Mouse (Mus musculus): ENCODE measurements at regions not wholly inside any gene's neighbourhood (a gene's known extent, or its start where the extent isn't known, plus 50 kb on each side); places are given as distances from the start of the nearest gene placed in this dataset.
A peak's percentile ranks its signal among the peaks of the same experiment; 100 is the strongest.

GRCm38 (mm10) chr13:83914697-83915096 lies 307.4 kb upstream of the Tmem161b start:
- Histone ChIP-seq H3K36me3 (replicated peaks) (no peaks in the 10 kb centered on the region), H3K4me3 (no peak overlapping the region), H3K4me2 (no peak overlapping the region), H3K9me3 (no peaks in the 10 kb centered on the region), H3K9ac (no peak overlapping the region), H3K27me3 (replicated peaks) (no peaks in the 10 kb centered on the region), H3K27ac (no peak overlapping the region), H3K4me1 (no peaks in the 10 kb centered on the region)
- 77% methylated on average over 2 of the region's 2 CpGs for WGBS
- no peak for ATAC-seq (replicated peaks)

GRCm38 (mm10) chr13:83932761-83933160 lies 289.3 kb upstream of the Tmem161b start:
- Histone ChIP-seq H3K9me3 (no peaks in the 10 kb centered on the region), H3K4me1 (no peaks in the 10 kb centered on the region), H3K27me3 (replicated peaks) (no peaks in the 10 kb centered on the region), H3K4me3 (no peak overlapping the region), H3K9ac (no peak overlapping the region), H3K36me3 (replicated peaks) (no peaks in the 10 kb centered on the region), H3K4me2 (no peak overlapping the region), H3K27ac (no peak overlapping the region)
- 63% methylated on average over 2 of the region's 2 CpGs for WGBS
- no peak for ATAC-seq (replicated peaks)

- peak; percentile 73 for ATAC-seq (replicated peaks)
- WGBS: 61% methylated on average over 4 of the region's 4 CpGs
These were observed 275.6 kb upstream of the Tmem161b start for GRCm38 (mm10) chr13:83946495-83946894.

GRCm38 (mm10) chr13:83951163-83951562 lies 270.9 kb upstream of the Tmem161b start:
- no peak overlapping the region for H3K27ac ChIP-seq
- no peaks in the 10 kb centered on the region for H3K9me3 ChIP-seq
- ATAC-seq (replicated peaks): no peak
- no peak overlapping the region for H3K4me3 ChIP-seq
- H3K27me3 ChIP-seq (replicated peaks): no peaks in the 10 kb centered on the region
- H3K4me1 ChIP-seq: 0 out of 2 replicates have a peak, but pooled peaks cover 2% of the 10 kb centered on the region
- no peaks in the 10 kb centered on the region for H3K36me3 ChIP-seq (replicated peaks)
- H3K4me2 ChIP-seq: no peak overlapping the region
- H3K9ac ChIP-seq: no peak overlapping the region

More at GRCm38 (mm10) chr13:83946495-83946894, 275.6 kb upstream of the Tmem161b start:
- Histone ChIP-seq H3K9ac (no peak overlapping the region), H3K4me3 (no peak overlapping the region), H3K36me3 (replicated peaks) (no peaks in the 10 kb centered on the region), H3K27ac (no peak overlapping the region), H3K9me3 (no peaks in the 10 kb centered on the region), H3K4me2 (no peak overlapping the region), H3K4me1 (no peaks in the 10 kb centered on the region), H3K27me3 (replicated peaks) (no peaks in the 10 kb centered on the region)

GRCm38 (mm10) chr13:83951808-83952207 lies 270.3 kb upstream of the Tmem161b start:
- Histone ChIP-seq H3K9me3 (no peaks in the 10 kb centered on the region), H3K4me1 (0 out of 2 replicates have a peak, but pooled peaks cover 2% of the 10 kb centered on the region), H3K4me2 (no peak overlapping the region), H3K4me3 (no peak overlapping the region), H3K27me3 (replicated peaks) (no peaks in the 10 kb centered on the region), H3K27ac (no peak overlapping the region), H3K36me3 (replicated peaks) (no peaks in the 10 kb centered on the region), H3K9ac (no peak overlapping the region)
- no peak for ATAC-seq (replicated peaks)
- 89% methylated on average over 3 of the region's 3 CpGs for WGBS

- Histone ChIP-seq H3K4me2 (no peak overlapping the region), H3K4me3 (no peak overlapping the region), H3K27me3 (replicated peaks) (no peaks in the 10 kb centered on the region), H3K36me3 (replicated peaks) (no peaks in the 10 kb centered on the region), H3K27ac (no peak overlapping the region), H3K4me1 (0 out of 2 replicates have a peak, but pooled peaks cover 2% of the 10 kb centered on the region), H3K9me3 (no peaks in the 10 kb centered on the region), H3K9ac (no peak overlapping the region)
- 80% methylated on average over 4 of the region's 4 CpGs for WGBS
- ATAC-seq (replicated peaks): peak; percentile 59; the same call in 1 of the 2 replicates
These were observed 269.7 kb upstream of the Tmem161b start for GRCm38 (mm10) chr13:83952353-83952752.

- 32% methylated on average over 4 of the region's 4 CpGs for WGBS
- no peak overlapping the region for H3K9ac ChIP-seq
- 0 out of 2 replicates have a peak, but pooled peaks cover 2% of the 10 kb centered on the region for H3K4me1 ChIP-seq
- no peak overlapping the region for H3K27ac ChIP-seq
- no peaks in the 10 kb centered on the region for H3K27me3 ChIP-seq (replicated peaks)
- no peaks in the 10 kb centered on the region for H3K9me3 ChIP-seq
- H3K36me3 ChIP-seq (replicated peaks): no peaks in the 10 kb centered on the region
- peak; percentile 75 for ATAC-seq (replicated peaks)
- H3K4me2 ChIP-seq: no peak overlapping the region
- H3K4me3 ChIP-seq: no peak overlapping the region
These were observed 269.2 kb upstream of the Tmem161b start for GRCm38 (mm10) chr13:83952862-83953261.

GRCm38 (mm10) chr13:83955701-83956100 lies 266.4 kb upstream of the Tmem161b start:
- H3K4me2 ChIP-seq: no peak overlapping the region
- no peak overlapping the region for H3K4me3 ChIP-seq
- no peak overlapping the region for H3K27ac ChIP-seq
- no peak for ATAC-seq (replicated peaks)
- 0 out of 2 replicates have a peak, but pooled peaks cover 2% of the 10 kb centered on the region for H3K4me1 ChIP-seq
- no peaks in the 10 kb centered on the region for H3K36me3 ChIP-seq (replicated peaks)
- H3K9ac ChIP-seq: no peak overlapping the region
- H3K9me3 ChIP-seq: no peaks in the 10 kb centered on the region; the same call in 1 of the 2 replicates
- 63% methylated on average over 5 of the region's 5 CpGs for WGBS
- H3K27me3 ChIP-seq (replicated peaks): no peaks in the 10 kb centered on the region

- no peak for ATAC-seq (replicated peaks)
- Histone ChIP-seq H3K4me2 (no peak overlapping the region), H3K27ac (no peak overlapping the region), H3K9me3 (no peaks in the 10 kb centered on the region), H3K9ac (no peak overlapping the region), H3K4me1 (no peaks in the 10 kb centered on the region), H3K4me3 (no peak overlapping the region), H3K36me3 (replicated peaks) (no peaks in the 10 kb centered on the region), H3K27me3 (replicated peaks) (no peaks in the 10 kb centered on the region)
These were observed 243.6 kb upstream of the Tmem161b start for GRCm38 (mm10) chr13:83978541-83978940.

GRCm38 (mm10) chr13:83979535-83979934 lies 242.6 kb upstream of the Tmem161b start:
- Histone ChIP-seq H3K4me1 (no peaks in the 10 kb centered on the region), H3K4me3 (no peak overlapping the region), H3K9ac (no peak overlapping the region), H3K27ac (no peak overlapping the region), H3K27me3 (replicated peaks) (no peaks in the 10 kb centered on the region), H3K36me3 (replicated peaks) (no peaks in the 10 kb centered on the region), H3K4me2 (no peak overlapping the region), H3K9me3 (no peaks in the 10 kb centered on the region)
- no peak for ATAC-seq (replicated peaks)

- ATAC-seq (replicated peaks): peak; percentile 89
- Histone ChIP-seq H3K27me3 (replicated peaks) (no peaks in the 10 kb centered on the region), H3K4me1 (peaks cover 18% of the 10 kb centered on the region; the same call in 1 of the 2 replicates), H3K9ac (no peak overlapping the region), H3K27ac (peak overlapping the region; percentile 84), H3K9me3 (no peaks in the 10 kb centered on the region), H3K36me3 (replicated peaks) (no peaks in the 10 kb centered on the region), H3K4me3 (peak overlapping the region; percentile 29), H3K4me2 (peak overlapping the region; percentile 41)
- WGBS: 34% methylated on average over 10 of the region's 10 CpGs
These were observed 237.3 kb upstream of the Tmem161b start for GRCm38 (mm10) chr13:83984651-83985331.

GRCm38 (mm10) chr13:83987746-83988423 lies 234.2 kb upstream of the Tmem161b start:
- peak; percentile 91 for ATAC-seq (replicated peaks)
- Histone ChIP-seq H3K4me3 (peak overlapping the region; percentile 31), H3K9me3 (no peaks in the 10 kb centered on the region), H3K4me2 (peak overlapping the region; percentile 51), H3K36me3 (replicated peaks) (no peaks in the 10 kb centered on the region), H3K9ac (peak overlapping the region; percentile 42), H3K27ac (peak overlapping the region; percentile 82), H3K4me1 (peaks cover 18% of the 10 kb centered on the region; the same call in 1 of the 2 replicates), H3K27me3 (replicated peaks) (no peaks in the 10 kb centered on the region)
- 15% methylated on average over 11 of the region's 11 CpGs for WGBS
